Mouse (Mus musculus): ENCODE measurements at regions not wholly inside any gene's neighbourhood (a gene's known extent, or its start where the extent isn't known, plus 50 kb on each side); places are given as distances from the start of the nearest gene placed in this dataset.

DNA sequence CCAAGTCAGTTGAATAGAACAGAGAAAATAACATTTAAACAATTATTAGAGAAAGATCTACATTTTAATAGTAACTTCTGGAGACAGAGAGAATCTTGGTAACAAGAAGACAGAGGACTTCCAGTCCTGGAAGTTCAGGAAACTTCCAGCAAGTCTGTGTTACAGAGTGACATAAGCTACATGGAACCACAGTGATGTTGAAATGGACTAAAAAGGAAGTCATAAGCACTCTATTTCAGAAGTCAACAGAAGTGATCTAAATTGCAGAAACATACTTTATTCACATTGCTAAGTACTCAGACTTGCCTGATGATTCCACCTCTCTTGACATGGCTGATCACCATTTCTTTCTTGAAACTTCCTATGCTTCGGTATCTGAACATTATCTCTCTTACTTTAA, 1051.7 kb downstream of the 5730522E02Rik start:
- H3K4me3 ChIP-seq: no peak overlapping the region
- WGBS (ENCODE audit: insufficient replicate concordance): 78% methylated on average over 1 of the region's 1 CpGs
- H3K36me3 ChIP-seq: no peaks in the 10 kb centered on the region

DNA sequence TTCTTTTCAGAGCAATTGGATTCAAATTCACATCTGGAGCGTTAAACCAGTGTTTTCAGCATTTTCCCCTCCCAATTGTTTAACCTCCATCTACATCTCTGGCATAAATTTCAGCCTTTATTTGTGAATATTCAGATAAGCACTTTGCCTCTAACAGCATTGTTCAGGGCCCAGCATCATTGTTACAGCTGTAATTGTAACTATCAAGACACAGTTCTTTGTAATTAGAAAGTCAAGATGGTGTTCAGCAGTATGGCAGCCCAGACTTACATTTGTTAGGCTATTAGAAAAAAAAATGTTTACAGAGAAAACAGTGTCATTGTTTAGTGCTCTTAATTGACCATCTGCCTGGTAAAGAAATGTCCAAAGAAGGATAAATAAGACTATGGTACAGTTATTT, 1042.6 kb downstream of the 5730522E02Rik start:
- Histone ChIP-seq H3K4me2 (no peak overlapping the region), H3K9ac (no peak overlapping the region), H3K27me3 (replicated peaks) (no peaks in the 10 kb centered on the region), H3K4me3 (no peak overlapping the region), H3K36me3 (no peaks in the 10 kb centered on the region), H3K27ac (no peak overlapping the region), H3K4me1 (no peaks in the 10 kb centered on the region), H3K9me3 (replicated peaks) (no peaks in the 10 kb centered on the region)
- 70% methylated on average over 1 of the region's 1 CpGs for WGBS (ENCODE audit: insufficient replicate concordance)
- ATAC-seq: no peak

More for the DNA sequence above, 1051.7 kb downstream of the 5730522E02Rik start:
- Histone ChIP-seq H3K9ac (no peak overlapping the region), H3K9me3 (replicated peaks) (no peaks in the 10 kb centered on the region), H3K4me2 (no peak overlapping the region), H3K27me3 (replicated peaks) (no peaks in the 10 kb centered on the region), H3K4me1 (no peaks in the 10 kb centered on the region), H3K27ac (no peak overlapping the region)
- ATAC-seq: no peak

DNA sequence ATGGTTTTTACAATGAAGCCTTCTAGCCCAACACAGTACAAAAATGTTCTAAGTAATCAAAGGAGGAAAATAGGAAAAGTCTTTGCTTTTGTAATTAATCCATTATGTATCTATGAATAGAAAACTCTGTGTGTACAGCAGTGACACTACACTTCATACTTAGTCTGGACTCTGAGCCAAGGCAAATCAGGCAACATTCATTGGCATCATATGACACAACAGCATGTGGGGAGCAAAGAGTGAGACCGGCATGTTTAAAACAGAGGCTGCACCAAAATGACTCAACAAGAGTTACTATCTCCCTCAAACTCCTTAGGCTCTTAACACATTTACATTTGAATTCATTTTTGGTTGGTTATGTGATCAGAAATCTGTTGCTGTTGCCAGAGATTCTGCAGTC, 1039.5 kb downstream of the 5730522E02Rik start:
- Histone ChIP-seq H3K4me1 (no peaks in the 10 kb centered on the region), H3K27ac (no peak overlapping the region), H3K36me3 (no peaks in the 10 kb centered on the region), H3K4me3 (no peak overlapping the region), H3K9ac (no peak overlapping the region), H3K27me3 (replicated peaks) (no peaks in the 10 kb centered on the region), H3K9me3 (replicated peaks) (no peaks in the 10 kb centered on the region), H3K4me2 (no peak overlapping the region)
- ATAC-seq: no peak
- WGBS (ENCODE audit: insufficient replicate concordance): 88% methylated on average over 1 of the region's 1 CpGs
